Mouse (Mus musculus) layer of hippocampus, postnatal 14 days (tissue): ENCODE results near the gene Inpp4b. TPM values are rescaled to one million over a fixed set of nuclear protein-coding genes. Genes with fewer than 3 reads are reported as not detected.

Experiments
- DNase-seq, 2 experiments: peaks; one replicate each; pipeline ENCODE4 v3.0.0; 2021 to 2022; ENCODE audit warnings: low spot score in 2 of 2, mixed read lengths in 1 of 2
- total RNA-seq, 2 experiments: library from RNA; stranded (reverse); gene quantifications; 2 replicates each; pipeline ENCODE4 v1.2.3; 2021

Gene Inpp4b
- total RNA-seq, 2 experiments from 2014 or later, result 9.2 to 9.5 TPM

GRCm38 (mm10) chr8:81826406-81826805 is 484.1 kb downstream of the Inpp4b start:
- DNase-seq, result no peak

GRCm38 (mm10) chr8:81827306-81827913 is 485.1 kb downstream of the Inpp4b start:
- DNase-seq, result no peak

- DNase-seq, result no peak
These were observed 489.1 kb downstream of the Inpp4b start for GRCm38 (mm10) chr8:81831430-81831829.

GRCm38 (mm10) chr8:81833852-81834251 is 491.5 kb downstream of the Inpp4b start:
- DNase-seq, result no peak

- DNase-seq, result no peak
These were observed 498.2 kb downstream of the Inpp4b start for GRCm38 (mm10) chr8:81840512-81840911.

GRCm38 (mm10) chr8:81844104-81844982 is 502.0 kb downstream of the Inpp4b start:
- DNase-seq, result no peak

GRCm38 (mm10) chr8:81847929-81848328 is 505.6 kb downstream of the Inpp4b start:
- no peak for DNase-seq

- no peak for DNase-seq
These were observed 507.6 kb downstream of the Inpp4b start for GRCm38 (mm10) chr8:81849976-81850375.

GRCm38 (mm10) chr8:81853184-81853583 is 510.8 kb downstream of the Inpp4b start:
- no peak for DNase-seq

GRCm38 (mm10) chr8:81854543-81854942 is 512.2 kb downstream of the Inpp4b start:
- no peak for DNase-seq

- DNase-seq, result no peak
These were observed 512.7 kb downstream of the Inpp4b start for GRCm38 (mm10) chr8:81855009-81855408.

GRCm38 (mm10) chr8:81856120-81856519 is 513.8 kb downstream of the Inpp4b start:
- no peak for DNase-seq

- no peak for DNase-seq
These were observed 514.3 kb downstream of the Inpp4b start for GRCm38 (mm10) chr8:81856608-81857007.

- no peak for DNase-seq
These were observed 516.0 kb downstream of the Inpp4b start for GRCm38 (mm10) chr8:81858393-81858792.

GRCm38 (mm10) chr8:81859805-81860204 is 517.4 kb downstream of the Inpp4b start:
- DNase-seq, result no peak

- no peak for DNase-seq
These were observed 519.0 kb downstream of the Inpp4b start for GRCm38 (mm10) chr8:81861311-81861710.

GRCm38 (mm10) chr8:81862738-81863137 is 520.4 kb downstream of the Inpp4b start:
- DNase-seq, result no peak

GRCm38 (mm10) chr8:81864318-81864717 is 522.0 kb downstream of the Inpp4b start:
- no peak for DNase-seq

GRCm38 (mm10) chr8:81865664-81866063 is 523.3 kb downstream of the Inpp4b start:
- no peak for DNase-seq

- no peak for DNase-seq
These were observed 524.7 kb downstream of the Inpp4b start for GRCm38 (mm10) chr8:81867020-81867419.

GRCm38 (mm10) chr8:81870466-81870865 is 528.1 kb downstream of the Inpp4b start:
- no peak for DNase-seq

GRCm38 (mm10) chr8:81880071-81880470 is 537.7 kb downstream of the Inpp4b start:
- no peak for DNase-seq

- no peak for DNase-seq
These were observed 541.8 kb downstream of the Inpp4b start for GRCm38 (mm10) chr8:81884195-81884594.
